Mouse (Mus musculus) brain, embryonic 14.5 days (tissue): ENCODE measurements around the gene Msrb3.

Experiments
- CTCF ChIP-seq: fragments of 200-500 bp; IDR thresholded peaks from 2 replicates; pipeline ENCODE4 v1.5.1; 2012; ENCODE audit warnings: inconsistent platforms, mild to moderate bottlenecking, moderate library complexity, borderline replicate concordance; ENCODE audit not compliant: insufficient read depth, insufficient read length; ENCODE audit errors: extremely low read depth
- POLR2A ChIP-seq: fragments of 200-500 bp; IDR thresholded peaks from 2 replicates; pipeline ENCODE4 v1.6.1; 2012; ENCODE audit warnings: mild to moderate bottlenecking, inconsistent platforms, borderline replicate concordance; ENCODE audit not compliant: poor library complexity, insufficient read depth, insufficient read length, severe bottlenecking; ENCODE audit errors: extremely low read depth

DNA sequence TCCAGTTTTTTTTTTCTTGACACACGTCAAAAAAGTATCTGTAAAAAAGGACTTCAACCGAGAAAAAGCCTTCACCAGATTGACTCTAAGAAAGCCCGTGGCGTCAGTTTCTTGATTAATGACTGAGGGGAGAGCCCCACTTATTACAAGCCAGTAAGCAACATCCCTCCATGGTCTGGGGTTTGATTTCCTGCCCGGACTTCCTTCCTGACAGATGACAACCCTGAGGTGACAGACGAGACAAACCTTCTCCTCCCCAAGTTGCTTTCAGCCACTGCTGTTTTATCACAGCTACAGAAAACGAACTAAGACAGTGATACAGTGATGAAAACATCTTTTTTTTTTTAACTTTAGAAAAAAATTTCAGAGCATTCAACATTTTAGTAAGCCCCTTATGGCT lies 14.9 kb upstream of the Msrb3 start:
- TF ChIP-seq POLR2A (no peak), CTCF (no peak)
